Mouse (Mus musculus): ENCODE measurements around the gene Fgfr2.

DNA sequence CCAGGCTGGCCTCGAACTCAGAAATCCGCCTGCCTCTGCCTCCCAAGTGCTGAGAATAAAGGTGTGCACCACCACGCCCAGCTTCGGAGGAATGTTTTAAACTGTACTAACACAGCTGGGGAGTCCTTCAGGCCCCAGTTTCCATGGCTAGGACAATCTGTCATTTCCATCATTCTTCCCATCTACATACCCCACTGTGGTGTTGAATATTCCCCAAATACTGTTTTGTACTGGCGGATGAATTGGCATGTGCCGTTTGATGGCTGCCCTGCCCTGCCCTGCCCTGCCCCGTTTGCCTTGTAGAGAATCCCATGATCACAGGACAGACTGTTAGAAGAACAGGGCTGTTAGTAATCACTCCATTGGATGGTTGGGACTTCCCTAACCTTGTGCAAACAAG, 2411.3 kb downstream of the Fgfr2 start:
- no peak for TF ChIP-seq POLR2A (IDR thresholded peaks at IDR 0.05; ENCODE audit: borderline replicate concordance, extremely low read depth, low read depth, low read length)
- no peak for TF ChIP-seq CTCF (IDR thresholded peaks at IDR 0.05; ENCODE audit: insufficient read depth, low read length)
